Mouse (Mus musculus): ENCODE data around the gene Srp9. TPM values are rescaled to one million over a fixed set of nuclear protein-coding genes. Genes with fewer than 3 reads are reported as not detected.

The Srp9 gene
- total RNA-seq, 1 experiment = 86.7 TPM

- H3K27ac ChIP-seq (ENCODE audit: insufficient read depth, low read depth, low read length, poor library complexity, severe bottlenecking) = no peak overlapping the region
Observed at GRCm38 (mm10) chr1:182090298-182090677, 34.2 kb upstream of the Srp9 start.

GRCm38 (mm10) chr1:182091261-182091660, 33.3 kb upstream of the Srp9 start:
- Histone ChIP-seq H3K9me3 (ENCODE audit: control insufficient read depth, insufficient read depth, low read depth, low read length) (no peaks in the 10 kb centered on the region), H3K27ac (ENCODE audit: insufficient read depth, low read depth, low read length, poor library complexity, severe bottlenecking) (no peak overlapping the region), H3K4me1 (ENCODE audit: control insufficient read depth in 2 of 2, insufficient read depth in 2 of 2, low read length in 2 of 2, poor library complexity in 1 of 2) (peaks cover 23 to 36% of the 10 kb centered on the region in 2 experiments), H3K9ac (ENCODE audit: insufficient read depth, low read depth, low read length, poor library complexity, severe bottlenecking) (no peak overlapping the region), H3K4me3 (ENCODE audit: insufficient read depth in 1 of 2, low read depth in 1 of 2, low read length in 2 of 2, poor library complexity in 1 of 2, severe bottlenecking in 1 of 2) (no peak overlapping the region), H3K36me3 (ENCODE audit: control insufficient read depth, insufficient read depth, low read length, poor library complexity, severe bottlenecking) (no peaks in the 10 kb centered on the region; the same call in 1 of the 2 replicates)
- TF ChIP-seq ZC3H11A (IDR thresholded peaks at IDR 0.05; ENCODE audit: borderline replicate concordance, low read depth, low read length) = no peak
- in situ Hi-C loops (cut with MboI; ENCODE audit: low sequenced_read_pairs in 2 of 2, unreplicated experiment in 2 of 2) = no loop called here
- no peak for DNase-seq (ENCODE audit: low read depth, low spot score)

More at GRCm38 (mm10) chr1:182090298-182090677, 34.2 kb upstream of the Srp9 start:
- H3K4me1 ChIP-seq (ENCODE audit: control insufficient read depth in 2 of 2, insufficient read depth in 2 of 2, low read length in 2 of 2, poor library complexity in 1 of 2) = peaks cover 21 to 35% of the 10 kb centered on the region in 2 experiments
- DNase-seq (ENCODE audit: low read depth, low spot score) = no peak
- H3K4me3 ChIP-seq (ENCODE audit: insufficient read depth in 1 of 2, low read depth in 1 of 2, low read length in 2 of 2, poor library complexity in 1 of 2, severe bottlenecking in 1 of 2) = no peak overlapping the region
- no peak overlapping the region for H3K9ac ChIP-seq (ENCODE audit: insufficient read depth, low read depth, low read length, poor library complexity, severe bottlenecking)
- in situ Hi-C loops (cut with MboI; ENCODE audit: low sequenced_read_pairs in 2 of 2, unreplicated experiment in 2 of 2) = no loop called here
- no peaks in the 10 kb centered on the region; the same call in 1 of the 2 replicates for H3K36me3 ChIP-seq (ENCODE audit: control insufficient read depth, insufficient read depth, low read length, poor library complexity, severe bottlenecking)
- H3K9me3 ChIP-seq (ENCODE audit: control insufficient read depth, insufficient read depth, low read depth, low read length) = no peaks in the 10 kb centered on the region
- TF ChIP-seq HCFC1 (IDR thresholded peaks at IDR 0.05; ENCODE audit: borderline replicate concordance, insufficient read depth, low read length) = no peak
- no peak for TF ChIP-seq ZNF384 (IDR thresholded peaks at IDR 0.05; ENCODE audit: low read depth, low read length)
- TF ChIP-seq CHD2 (IDR thresholded peaks at IDR 0.05; ENCODE audit: low read depth, low read length) = no peak
- TF ChIP-seq MAFK (IDR thresholded peaks at IDR 0.05; ENCODE audit: insufficient read depth, low read depth, low read length) = no peak
- no peak for TF ChIP-seq ZC3H11A (IDR thresholded peaks at IDR 0.05; ENCODE audit: borderline replicate concordance, low read depth, low read length)

- no peak for TF ChIP-seq ZC3H11A (IDR thresholded peaks at IDR 0.05; ENCODE audit: borderline replicate concordance, low read depth, low read length)
- no peak for TF ChIP-seq MAFK (IDR thresholded peaks at IDR 0.05; ENCODE audit: insufficient read depth, low read depth, low read length)
- no peak for TF ChIP-seq CHD2 (IDR thresholded peaks at IDR 0.05; ENCODE audit: low read depth, low read length)
- TF ChIP-seq ZNF384 (IDR thresholded peaks at IDR 0.05; ENCODE audit: low read depth, low read length) = no peak
- no peak for TF ChIP-seq HCFC1 (IDR thresholded peaks at IDR 0.05; ENCODE audit: borderline replicate concordance, insufficient read depth, low read length)
- in situ Hi-C loops (cut with MboI; ENCODE audit: low sequenced_read_pairs in 2 of 2, unreplicated experiment in 2 of 2) = no loop called here
- H3K36me3 ChIP-seq (ENCODE audit: control insufficient read depth, insufficient read depth, low read length, poor library complexity, severe bottlenecking) = no peaks in the 10 kb centered on the region; the same call in 1 of the 2 replicates
- no peak overlapping the region for H3K9ac ChIP-seq (ENCODE audit: insufficient read depth, low read depth, low read length, poor library complexity, severe bottlenecking)
- no peaks in the 10 kb centered on the region for H3K9me3 ChIP-seq (ENCODE audit: control insufficient read depth, insufficient read depth, low read depth, low read length)
- H3K4me1 ChIP-seq (ENCODE audit: control insufficient read depth in 2 of 2, insufficient read depth in 2 of 2, low read length in 2 of 2, poor library complexity in 1 of 2) = peaks cover 24 to 37% of the 10 kb centered on the region in 2 experiments
- H3K4me3 ChIP-seq (ENCODE audit: insufficient read depth in 1 of 2, low read depth in 1 of 2, low read length in 2 of 2, poor library complexity in 1 of 2, severe bottlenecking in 1 of 2) = no peak overlapping the region
- no peak for DNase-seq (ENCODE audit: low read depth, low spot score)
- no peak overlapping the region for H3K27ac ChIP-seq (ENCODE audit: insufficient read depth, low read depth, low read length, poor library complexity, severe bottlenecking)
Observed at GRCm38 (mm10) chr1:182091746-182092412, 32.7 kb upstream of the Srp9 start.

- no peak for DNase-seq (ENCODE audit: low read depth, low spot score)
- Histone ChIP-seq H3K4me1 (ENCODE audit: control insufficient read depth in 2 of 2, insufficient read depth in 2 of 2, low read length in 2 of 2, poor library complexity in 1 of 2) (peaks cover 26 to 38% of the 10 kb centered on the region in 2 experiments), H3K9me3 (ENCODE audit: control insufficient read depth, insufficient read depth, low read depth, low read length) (no peaks in the 10 kb centered on the region), H3K4me3 (ENCODE audit: insufficient read depth in 1 of 2, low read depth in 1 of 2, low read length in 2 of 2, poor library complexity in 1 of 2, severe bottlenecking in 1 of 2) (no peak overlapping the region), H3K36me3 (ENCODE audit: control insufficient read depth, insufficient read depth, low read length, poor library complexity, severe bottlenecking) (no peaks in the 10 kb centered on the region; the same call in 1 of the 2 replicates), H3K9ac (ENCODE audit: insufficient read depth, low read depth, low read length, poor library complexity, severe bottlenecking) (no peak overlapping the region), H3K27ac (ENCODE audit: insufficient read depth, low read depth, low read length, poor library complexity, severe bottlenecking) (no peak overlapping the region)
- in situ Hi-C loops (cut with MboI; ENCODE audit: low sequenced_read_pairs in 2 of 2, unreplicated experiment in 2 of 2) = no loop called here
- no peak for TF ChIP-seq ZC3H11A (IDR thresholded peaks at IDR 0.05; ENCODE audit: borderline replicate concordance, low read depth, low read length)
- no peak for TF ChIP-seq CHD2 (IDR thresholded peaks at IDR 0.05; ENCODE audit: low read depth, low read length)
Observed at GRCm38 (mm10) chr1:182092413-182092800, 32.1 kb upstream of the Srp9 start.

- DNase-seq (ENCODE audit: low read depth, low spot score) = no peak
- in situ Hi-C loops (cut with MboI; ENCODE audit: low sequenced_read_pairs in 2 of 2, unreplicated experiment in 2 of 2) = no loop called here
- Histone ChIP-seq H3K27ac (ENCODE audit: insufficient read depth, low read depth, low read length, poor library complexity, severe bottlenecking) (no peak overlapping the region), H3K4me1 (ENCODE audit: control insufficient read depth in 2 of 2, insufficient read depth in 2 of 2, low read length in 2 of 2, poor library complexity in 1 of 2) (peaks cover 28 to 38% of the 10 kb centered on the region in 2 experiments), H3K9ac (ENCODE audit: insufficient read depth, low read depth, low read length, poor library complexity, severe bottlenecking) (no peak overlapping the region), H3K36me3 (ENCODE audit: control insufficient read depth, insufficient read depth, low read length, poor library complexity, severe bottlenecking) (no peaks in the 10 kb centered on the region; the same call in 1 of the 2 replicates), H3K4me3 (ENCODE audit: insufficient read depth in 1 of 2, low read depth in 1 of 2, low read length in 2 of 2, poor library complexity in 1 of 2, severe bottlenecking in 1 of 2) (no peak overlapping the region), H3K9me3 (ENCODE audit: control insufficient read depth, insufficient read depth, low read depth, low read length) (no peaks in the 10 kb centered on the region)
- TF ChIP-seq HCFC1 (IDR thresholded peaks at IDR 0.05; ENCODE audit: borderline replicate concordance, insufficient read depth, low read length) = no peak
- TF ChIP-seq CHD2 (IDR thresholded peaks at IDR 0.05; ENCODE audit: low read depth, low read length) = no peak
- TF ChIP-seq MAFK (IDR thresholded peaks at IDR 0.05; ENCODE audit: insufficient read depth, low read depth, low read length) = no peak
- no peak for TF ChIP-seq ZC3H11A (IDR thresholded peaks at IDR 0.05; ENCODE audit: borderline replicate concordance, low read depth, low read length)
- no peak for TF ChIP-seq ZNF384 (IDR thresholded peaks at IDR 0.05; ENCODE audit: low read depth, low read length)
Observed at GRCm38 (mm10) chr1:182093407-182093806, 31.1 kb upstream of the Srp9 start.
